Mouse (Mus musculus): ENCODE measurements at regions not wholly inside any gene's neighbourhood (a gene's known extent, or its start where the extent isn't known, plus 50 kb on each side); places are given as distances from the start of the nearest gene placed in this dataset.

GRCm38 (mm10) chr4:9218380-9218779 is 979.5 kb upstream of the Car8 start:
- no peaks in the 10 kb centered on the region for H3K27me3 ChIP-seq (replicated peaks)
- no peak for ATAC-seq (ENCODE audit: low FRiP score)
- H3K4me1 ChIP-seq: no peaks in the 10 kb centered on the region
- WGBS: 85% methylated on average over 5 of the region's 5 CpGs
- H3K4me2 ChIP-seq: no peak overlapping the region
- no peaks in the 10 kb centered on the region for H3K36me3 ChIP-seq
- no peak overlapping the region for H3K27ac ChIP-seq (replicated peaks)
- H3K4me3 ChIP-seq (replicated peaks): no peak overlapping the region
- no peak overlapping the region for H3K9ac ChIP-seq (replicated peaks)
- H3K9me3 ChIP-seq (replicated peaks): no peaks in the 10 kb centered on the region

DNA sequence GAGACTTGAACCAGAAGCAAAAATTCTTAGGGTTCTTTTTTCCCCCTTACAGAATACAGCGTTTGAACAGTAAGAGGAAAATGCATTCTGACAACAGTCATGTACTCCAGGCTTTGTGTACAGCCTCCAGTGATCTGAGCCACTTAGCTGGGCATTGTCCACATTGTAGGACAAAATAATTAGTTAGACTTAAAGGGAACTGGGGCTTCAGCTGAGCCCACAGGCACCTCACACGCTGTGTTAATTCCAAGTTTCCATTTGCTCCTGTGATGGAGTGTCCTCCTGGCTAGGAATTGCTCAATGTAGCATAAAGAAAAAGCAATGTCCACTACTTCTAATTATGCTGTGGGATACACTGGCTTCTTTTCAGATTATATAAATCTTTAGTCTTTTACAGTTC is 969.8 kb upstream of the Car8 start:
- Histone ChIP-seq H3K4me2 (no peak overlapping the region), H3K27me3 (replicated peaks) (no peaks in the 10 kb centered on the region), H3K27ac (replicated peaks) (no peak overlapping the region), H3K9me3 (replicated peaks) (no peaks in the 10 kb centered on the region), H3K9ac (replicated peaks) (no peak overlapping the region), H3K36me3 (no peaks in the 10 kb centered on the region), H3K4me3 (replicated peaks) (no peak overlapping the region), H3K4me1 (no peaks in the 10 kb centered on the region)
- WGBS: 54% methylated on average over 2 of the region's 2 CpGs
- no peak for ATAC-seq (ENCODE audit: low FRiP score)

GRCm38 (mm10) chr4:9200012-9200411 is 961.2 kb upstream of the Car8 start:
- H3K4me2 ChIP-seq: no peak overlapping the region
- no peaks in the 10 kb centered on the region for H3K27me3 ChIP-seq (replicated peaks)
- 0 out of 2 replicates have a peak overlapping the region, but pooled peaks have one; percentile 4 for H3K27ac ChIP-seq (replicated peaks)
- 55% methylated on average over 2 of the region's 2 CpGs for WGBS
- no peaks in the 10 kb centered on the region for H3K9me3 ChIP-seq (replicated peaks)
- no peak overlapping the region for H3K9ac ChIP-seq (replicated peaks)
- no peaks in the 10 kb centered on the region for H3K36me3 ChIP-seq
- H3K4me1 ChIP-seq: peaks cover 16% of the 10 kb centered on the region
- peak; percentile 68 for ATAC-seq (ENCODE audit: low FRiP score)
- H3K4me3 ChIP-seq (replicated peaks): no peak overlapping the region

GRCm38 (mm10) chr4:9196435-9196834 is 957.6 kb upstream of the Car8 start:
- Histone ChIP-seq H3K9me3 (replicated peaks) (no peaks in the 10 kb centered on the region), H3K4me3 (replicated peaks) (no peak overlapping the region)

DNA sequence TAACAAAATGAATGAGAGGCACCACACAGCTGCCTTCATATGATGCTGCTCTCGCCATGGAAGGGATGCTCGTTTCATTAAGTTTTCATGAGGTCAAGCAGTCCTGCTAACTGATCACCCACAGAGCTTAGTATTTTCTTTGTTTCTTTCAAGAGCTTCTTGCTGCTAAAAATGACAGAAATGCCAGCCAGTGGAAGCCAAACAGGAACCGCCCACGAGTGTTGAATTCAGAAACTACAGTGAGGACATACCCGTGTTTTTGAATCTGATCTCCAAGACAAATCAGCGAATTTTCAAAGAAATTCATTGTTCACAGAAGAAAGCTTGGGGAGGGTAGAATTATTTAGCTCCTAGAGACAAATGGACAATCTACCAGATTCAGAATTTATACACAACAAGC is 954.3 kb upstream of the Car8 start:
- Histone ChIP-seq H3K27ac (replicated peaks) (no peak overlapping the region), H3K27me3 (replicated peaks) (no peaks in the 10 kb centered on the region), H3K9me3 (replicated peaks) (no peaks in the 10 kb centered on the region), H3K9ac (replicated peaks) (no peak overlapping the region), H3K4me2 (no peak overlapping the region), H3K36me3 (no peaks in the 10 kb centered on the region), H3K4me1 (peaks cover 12% of the 10 kb centered on the region), H3K4me3 (replicated peaks) (no peak overlapping the region)
- ATAC-seq (ENCODE audit: low FRiP score): no peak
- 62% methylated on average over 6 of the region's 6 CpGs for WGBS

More at GRCm38 (mm10) chr4:9196435-9196834, 957.6 kb upstream of the Car8 start:
- Histone ChIP-seq H3K9ac (replicated peaks) (no peak overlapping the region), H3K36me3 (no peaks in the 10 kb centered on the region), H3K4me2 (no peak overlapping the region), H3K4me1 (peaks cover 16% of the 10 kb centered on the region), H3K27ac (replicated peaks) (peak overlapping the region; percentile 14; the same call in 1 of the 2 replicates), H3K27me3 (replicated peaks) (no peaks in the 10 kb centered on the region)
- ATAC-seq (ENCODE audit: low FRiP score): no peak
- 22% methylated on average over 4 of the region's 4 CpGs for WGBS

DNA sequence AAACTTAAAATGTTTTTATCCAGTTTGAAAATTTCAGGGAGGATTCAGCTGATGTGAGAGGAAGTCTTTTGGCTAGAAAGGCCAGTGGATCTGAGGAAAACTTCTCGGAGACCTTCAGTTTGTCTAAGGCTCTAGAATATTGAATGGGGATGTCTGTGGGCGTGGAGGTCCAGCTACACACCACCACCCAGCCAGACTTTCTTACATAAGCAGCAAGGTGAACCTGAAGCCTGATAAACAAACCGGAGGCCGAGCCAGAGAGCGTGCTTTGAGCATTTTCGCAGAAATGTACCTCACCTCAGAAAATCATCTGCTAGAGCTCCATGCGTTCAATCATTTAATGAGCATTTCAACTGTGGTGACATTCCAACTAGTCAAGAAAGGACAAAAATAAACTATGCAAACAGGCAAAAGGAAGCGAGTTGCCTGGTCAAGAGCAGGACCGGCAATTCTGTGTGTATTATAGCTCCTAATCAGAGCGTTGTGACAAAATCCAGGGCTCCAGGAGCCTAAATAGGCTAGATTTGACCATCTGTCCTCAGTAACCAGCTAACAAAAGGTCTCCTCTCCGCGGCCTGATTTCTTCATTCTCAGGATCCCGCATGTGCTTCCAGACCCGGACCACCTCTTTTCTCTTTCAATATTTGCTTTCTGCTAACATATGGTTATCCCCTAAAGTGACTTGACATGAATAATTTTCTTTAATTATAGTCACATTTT is 946.5 kb upstream of the Car8 start:
- Histone ChIP-seq H3K36me3 (no peaks in the 10 kb centered on the region), H3K27ac (replicated peaks) (0 out of 2 replicates have a peak overlapping the region, but pooled peaks have one; percentile 62), H3K27me3 (replicated peaks) (no peaks in the 10 kb centered on the region), H3K4me2 (peak overlapping the region; percentile 52), H3K9ac (replicated peaks) (no peak overlapping the region), H3K4me1 (peaks cover 14% of the 10 kb centered on the region), H3K9me3 (replicated peaks) (no peaks in the 10 kb centered on the region), H3K4me3 (replicated peaks) (peak overlapping the region; percentile 14)
- no peak; the same call in 1 of the 2 replicates for ATAC-seq (ENCODE audit: low FRiP score)
- WGBS: 40% methylated on average over 14 of the region's 14 CpGs

DNA sequence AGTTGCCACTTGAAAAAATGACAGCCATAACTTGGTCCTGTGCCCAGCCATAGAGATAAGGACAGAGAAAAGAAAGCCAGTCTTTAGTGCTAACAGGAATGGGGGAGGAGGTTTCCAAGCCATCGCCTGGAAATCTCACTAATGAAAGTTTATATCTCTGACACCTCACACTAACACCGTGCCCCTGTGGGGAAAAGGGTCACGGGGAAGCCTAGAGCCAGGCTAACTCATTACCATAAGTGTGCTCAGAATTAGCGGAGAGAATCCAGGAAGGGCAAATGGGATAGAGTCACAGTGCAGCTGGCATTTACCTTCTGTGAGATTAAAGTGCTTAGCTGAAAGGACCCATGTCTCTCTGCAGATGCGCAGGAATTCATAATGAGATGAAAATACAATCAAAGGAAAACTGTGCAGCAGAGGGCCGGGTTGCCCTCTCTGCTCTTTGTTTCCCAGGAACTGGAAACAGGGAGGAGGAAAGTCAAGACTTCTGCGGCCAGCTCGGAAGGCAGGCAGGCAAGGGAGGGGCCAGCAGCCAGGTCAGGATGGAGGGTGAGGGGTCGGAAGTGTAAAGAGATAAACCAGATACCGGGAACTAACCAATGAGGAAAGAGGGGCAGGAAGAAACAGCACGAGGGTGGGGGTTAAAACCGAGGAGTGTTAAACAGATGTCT is 945.7 kb upstream of the Car8 start:
- WGBS: 2% methylated on average over 12 of the region's 12 CpGs
- H3K27me3 ChIP-seq (replicated peaks): no peaks in the 10 kb centered on the region
- H3K4me1 ChIP-seq: peaks cover 14% of the 10 kb centered on the region
- peak overlapping the region; percentile 52 for H3K4me2 ChIP-seq
- peak; percentile 77 for ATAC-seq (ENCODE audit: low FRiP score)
- no peaks in the 10 kb centered on the region for H3K9me3 ChIP-seq (replicated peaks)
- peak overlapping the region; percentile 14 for H3K4me3 ChIP-seq (replicated peaks)
- H3K27ac ChIP-seq (replicated peaks): peak overlapping the region; percentile 62
- no peaks in the 10 kb centered on the region for H3K36me3 ChIP-seq
- H3K9ac ChIP-seq (replicated peaks): peak overlapping the region; percentile 26; the same call in 1 of the 2 replicates

DNA sequence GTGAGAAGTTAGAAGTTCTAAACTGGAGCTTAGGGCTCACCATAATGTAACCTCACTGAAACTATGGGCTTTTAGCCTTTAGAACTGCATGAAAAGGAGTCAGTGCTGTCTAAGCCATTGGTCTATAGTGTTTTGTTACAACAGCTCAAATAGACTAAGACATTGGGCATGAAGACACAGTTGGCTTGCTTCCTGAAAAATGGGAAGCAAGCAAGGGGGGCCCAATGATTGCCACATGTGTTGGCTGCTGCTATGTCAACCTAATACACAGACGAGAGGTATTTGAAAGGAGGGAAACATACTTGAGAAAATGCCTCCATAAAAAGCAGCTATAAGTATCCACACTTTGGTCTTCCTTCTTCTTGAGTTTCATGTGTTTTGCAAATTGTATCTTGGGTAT is 935.5 kb upstream of the Car8 start:
- Histone ChIP-seq H3K27ac (replicated peaks) (no peak overlapping the region), H3K36me3 (no peaks in the 10 kb centered on the region), H3K4me2 (no peak overlapping the region), H3K9ac (replicated peaks) (no peak overlapping the region), H3K4me3 (replicated peaks) (no peak overlapping the region), H3K9me3 (replicated peaks) (no peaks in the 10 kb centered on the region), H3K27me3 (replicated peaks) (no peaks in the 10 kb centered on the region), H3K4me1 (no peaks in the 10 kb centered on the region)
- ATAC-seq (ENCODE audit: low FRiP score): no peak
- 78% methylated on average over 1 of the region's 1 CpGs for WGBS

DNA sequence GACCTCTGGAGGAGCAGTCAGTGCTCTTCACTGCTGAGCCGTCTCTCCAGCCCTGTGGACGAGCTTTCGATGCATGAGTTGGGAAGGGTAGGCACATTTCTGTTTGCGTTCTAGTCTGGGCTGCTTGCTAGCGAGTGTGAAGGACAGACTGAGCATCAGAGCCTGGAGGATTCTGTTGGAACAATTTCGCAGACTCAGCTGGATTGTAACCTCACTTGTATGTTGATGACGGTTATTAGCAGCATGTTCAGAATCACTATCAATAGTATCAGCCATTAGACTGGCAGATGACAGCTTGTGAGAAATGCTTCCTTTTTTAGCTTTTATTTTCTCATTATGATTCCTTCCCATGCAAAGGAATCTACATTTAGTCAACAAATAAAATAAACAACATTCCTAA is 923.5 kb upstream of the Car8 start:
- Histone ChIP-seq H3K36me3 (no peaks in the 10 kb centered on the region), H3K27ac (replicated peaks) (no peak overlapping the region), H3K9ac (replicated peaks) (no peak overlapping the region), H3K27me3 (replicated peaks) (no peaks in the 10 kb centered on the region), H3K4me1 (peaks cover 12% of the 10 kb centered on the region; the same call in 1 of the 2 replicates), H3K9me3 (replicated peaks) (no peaks in the 10 kb centered on the region), H3K4me3 (replicated peaks) (no peak overlapping the region), H3K4me2 (no peak overlapping the region)
- WGBS: 64% methylated on average over 7 of the region's 7 CpGs
- peak; percentile 17; the same call in 1 of the 2 replicates for ATAC-seq (ENCODE audit: low FRiP score)

- Histone ChIP-seq H3K4me3 (replicated peaks) (no peak overlapping the region), H3K4me2 (no peak overlapping the region), H3K9me3 (replicated peaks) (no peaks in the 10 kb centered on the region), H3K27ac (replicated peaks) (no peak overlapping the region), H3K9ac (replicated peaks) (no peak overlapping the region), H3K27me3 (replicated peaks) (no peaks in the 10 kb centered on the region), H3K36me3 (no peaks in the 10 kb centered on the region), H3K4me1 (peaks cover 12% of the 10 kb centered on the region; the same call in 1 of the 2 replicates)
- 16% methylated on average over 4 of the region's 4 CpGs for WGBS
- ATAC-seq (ENCODE audit: low FRiP score): no peak; the same call in 1 of the 2 replicates
Observed at GRCm38 (mm10) chr4:9161814-9162133, 922.9 kb upstream of the Car8 start.

DNA sequence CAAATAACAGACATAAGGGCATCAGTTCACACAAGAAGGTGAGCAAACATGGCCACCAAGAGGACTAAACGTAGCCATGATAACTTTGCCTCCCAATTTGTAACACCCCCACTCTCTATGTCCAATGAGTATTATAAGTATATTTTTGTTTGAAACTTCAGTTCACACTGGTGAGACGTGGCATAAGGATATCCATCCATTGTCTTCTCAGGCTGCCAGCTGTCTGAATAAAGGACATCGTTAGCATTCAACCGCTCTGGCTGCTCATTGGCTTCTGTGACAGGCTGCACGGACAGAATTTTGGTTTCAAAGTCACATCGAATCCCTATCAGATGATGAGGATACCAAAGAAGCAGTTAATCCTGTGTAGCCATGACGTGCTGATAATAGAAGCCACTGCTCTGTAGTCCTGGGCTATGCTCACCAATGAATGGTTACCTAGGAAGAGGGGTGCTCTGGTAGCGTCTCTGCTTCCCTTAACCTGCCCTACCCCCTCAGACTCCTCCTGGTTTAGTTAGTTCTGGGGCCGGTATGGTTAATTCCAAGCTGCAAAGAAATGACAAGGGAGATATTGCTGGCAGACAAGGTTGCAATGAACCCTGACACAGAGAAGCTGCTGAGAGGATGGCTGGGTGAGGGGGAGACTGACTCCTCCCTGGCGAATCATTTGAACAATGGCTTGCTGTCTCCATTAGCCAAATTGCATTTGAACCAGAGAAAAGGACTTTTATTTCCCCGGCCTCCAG is 922.4 kb upstream of the Car8 start:
- H3K9ac ChIP-seq (replicated peaks): no peak overlapping the region
- no peak overlapping the region for H3K4me3 ChIP-seq (replicated peaks)
- 30% methylated on average over 11 of the region's 11 CpGs for WGBS
- no peaks in the 10 kb centered on the region for H3K9me3 ChIP-seq (replicated peaks)
- H3K4me2 ChIP-seq: no peak overlapping the region
- ATAC-seq (ENCODE audit: low FRiP score): no peak
- H3K27ac ChIP-seq (replicated peaks): no peak overlapping the region
- no peaks in the 10 kb centered on the region for H3K27me3 ChIP-seq (replicated peaks)
- peaks cover 12% of the 10 kb centered on the region; the same call in 1 of the 2 replicates for H3K4me1 ChIP-seq
- H3K36me3 ChIP-seq: no peaks in the 10 kb centered on the region
